Mouse (Mus musculus) stomach, postnatal 0 days (tissue): ENCODE measurements around the gene Arid5b. TPM values are rescaled to one million over a fixed set of nuclear protein-coding genes. Genes with fewer than 3 reads are reported as not detected.
A peak's percentile ranks its signal among the peaks of the same experiment; 100 is the strongest.

Experiments used
- ATAC-seq: fragments of 200-750 bp; cut with Nextera tagmentation; 2 replicates; pipeline ENCODE4 v1.8.0; 2017; ENCODE audit not compliant: low FRiP score, low TSS enrichment
- DNase-seq: peaks from one replicate; pipeline ENCODE4 v3.0.0-alpha.2; 2016; ENCODE audit warnings: low spot score
- H3K27ac ChIP-seq: fragments of 300-500 bp; sonication (generic); replicated peaks from 2 replicates; pipeline ENCODE4 v1.5.1; 2014; ENCODE audit warnings: mild to moderate bottlenecking, control low read depth
- H3K27me3 ChIP-seq: fragments of 300-500 bp; sonication (generic); 2 replicates; pipeline ENCODE4 v1.6.1; 2014; ENCODE audit warnings: low read length; ENCODE audit not compliant: control insufficient read depth, insufficient read depth
- H3K36me3 ChIP-seq: fragments of 300-500 bp; sonication (generic); 2 replicates; pipeline ENCODE4 v1.6.1; 2014; ENCODE audit warnings: low read length, mixed read lengths; ENCODE audit not compliant: control insufficient read depth, insufficient read depth
- H3K4me1 ChIP-seq: fragments of 300-500 bp; sonication (generic); replicated peaks from 2 replicates; pipeline ENCODE4 v1.6.1; 2014; ENCODE audit warnings: antibody characterized with exemption; ENCODE audit not compliant: control insufficient read depth, insufficient read depth
- H3K4me2 ChIP-seq: fragments of 300-500 bp; sonication (generic); replicated peaks from 2 replicates; pipeline ENCODE4 v1.6.1; 2014; ENCODE audit warnings: low read depth, mild to moderate bottlenecking, control low read depth, moderate library complexity
- H3K4me3 ChIP-seq: fragments of 300-500 bp; sonication (generic); 2 replicates; pipeline ENCODE4 v1.5.1; 2014; ENCODE audit warnings: low read depth, low read length, control low read depth
- H3K9ac ChIP-seq: fragments of 300-500 bp; sonication (generic); 2 replicates; pipeline ENCODE4 v1.6.1; 2014; ENCODE audit warnings: mild to moderate bottlenecking, low read length, control low read depth, mixed read lengths
- H3K9me3 ChIP-seq: fragments of 300-500 bp; sonication (generic); 2 replicates; pipeline ENCODE4 v1.6.1; 2016; ENCODE audit warnings: low read length; ENCODE audit not compliant: control insufficient read depth
- CTCF ChIP-seq: IDR thresholded peaks from 2 replicates; pipeline ENCODE4 v1.5.1; 2016; ENCODE audit warnings: antibody characterized with exemption, low read depth, mild to moderate bottlenecking, moderate library complexity
- EP300 ChIP-seq: optimal IDR thresholded peaks from 2 replicates; pipeline ENCODE3; 2016; ENCODE audit warnings: antibody characterized with exemption
- WGBS: fragments of 180-500 bp; shearing (Covaris S2); extraction: QIAGEN DNeasy Blood & Tissue Kit; methylation state at CpG from one replicate; pipeline ENCODE4 v1.1.7; 2014; 5-methylcytosine and 5-hydroxymethylcytosine counted together
- polyA plus RNA-seq: library from polyadenylated mRNA; unstranded; fragments of >200 nt; fragmentation: Nextera tagmentation; extraction: Ambion mirVana; gene quantifications from 2 replicates; pipeline ENCODE4 v1.2.1, GENCODE M21; 2015

The Arid5b gene
- polyA plus RNA-seq, 1 experiment from 2014 or later = 18.3 TPM

DNA sequence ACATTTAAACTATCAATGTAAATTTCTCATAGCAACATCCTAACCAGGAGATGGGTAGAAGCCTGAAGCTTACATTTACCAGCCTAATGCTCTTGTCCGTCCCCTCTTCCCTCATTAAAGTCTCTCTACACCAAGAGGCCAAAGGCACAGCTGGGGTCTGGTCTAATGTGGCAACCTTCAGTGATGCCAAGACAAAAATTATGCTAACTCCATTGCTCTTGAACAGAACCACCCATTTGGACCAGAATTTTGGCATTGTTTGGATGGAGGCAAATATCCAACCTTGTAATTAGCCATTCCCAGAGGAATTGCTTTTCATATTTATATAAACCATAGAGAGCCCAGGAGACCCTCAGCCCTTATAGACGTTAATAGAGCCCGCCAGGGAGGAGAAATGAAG is 88.7 kb downstream of the Arid5b start:
- Histone ChIP-seq H3K36me3 (peaks cover 7% of the 10 kb centered on the region; the same call in 1 of the 2 replicates), H3K9ac (no peak overlapping the region), H3K4me1 (0 out of 2 replicates have a peak, but pooled peaks cover 2% of the 10 kb centered on the region), H3K4me3 (no peak overlapping the region), H3K27ac (0 out of 2 replicates have a peak overlapping the region, but pooled peaks have one; percentile 5), H3K9me3 (no peaks in the 10 kb centered on the region), H3K27me3 (no peaks in the 10 kb centered on the region), H3K4me2 (no peak overlapping the region)
- WGBS = 81% methylated on average over 3 of the region's 3 CpGs
- ATAC-seq (no peak), DNase-seq (no peak)
- no peak for TF ChIP-seq EP300
- TF ChIP-seq CTCF = no peak

DNA sequence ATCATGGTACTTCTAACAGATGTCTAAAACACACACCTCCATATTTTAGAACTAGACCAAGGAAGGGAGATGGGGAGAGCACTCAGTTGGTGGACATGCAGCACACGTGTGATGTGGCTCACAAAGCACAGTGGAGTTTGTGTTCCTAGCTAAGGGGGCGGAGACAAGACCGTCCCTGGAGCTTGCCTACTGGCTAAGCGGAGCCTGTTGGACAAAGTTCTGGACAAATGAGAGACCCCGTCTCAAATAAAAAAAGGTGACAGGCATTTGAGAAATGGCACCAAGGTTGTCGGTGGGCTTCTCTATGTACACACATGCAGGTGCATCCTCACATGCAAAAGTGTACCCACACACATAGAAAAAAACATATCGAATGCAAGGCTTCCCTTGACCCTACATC is 95.4 kb downstream of the Arid5b start:
- Histone ChIP-seq H3K9me3 (no peaks in the 10 kb centered on the region), H3K4me3 (no peak overlapping the region), H3K4me2 (no peak overlapping the region), H3K36me3 (peaks cover 7% of the 10 kb centered on the region), H3K27me3 (no peaks in the 10 kb centered on the region), H3K4me1 (0 out of 2 replicates have a peak, but pooled peaks cover 7% of the 10 kb centered on the region), H3K9ac (no peak overlapping the region), H3K27ac (no peak overlapping the region)
- 91% methylated on average over 7 of the region's 7 CpGs for WGBS
- ATAC-seq (no peak), DNase-seq (no peak)
- TF ChIP-seq EP300 (no peak), CTCF (no peak)

DNA sequence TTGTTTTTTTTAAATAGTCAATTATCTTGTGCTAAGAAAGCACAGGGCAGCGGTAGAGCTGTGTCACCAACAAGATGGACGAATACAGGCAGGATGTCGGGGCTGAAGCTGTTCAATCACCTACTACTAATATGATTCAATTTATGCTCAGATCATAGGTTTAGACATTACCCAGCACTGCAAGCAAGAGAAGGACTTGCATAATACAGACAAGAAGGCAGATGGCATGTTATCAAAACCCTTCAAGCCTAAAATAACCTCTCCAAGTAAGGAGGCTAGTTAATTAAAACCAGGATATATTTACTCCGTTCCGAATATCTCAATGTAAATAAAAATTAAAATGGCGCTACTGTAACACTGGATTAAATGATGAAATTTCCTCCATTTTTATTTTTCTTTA is 96.3 kb downstream of the Arid5b start:
- H3K4me1 ChIP-seq = 0 out of 2 replicates have a peak, but pooled peaks cover 7% of the 10 kb centered on the region
- no peak overlapping the region for H3K27ac ChIP-seq
- DNase-seq (no peak), ATAC-seq (no peak)
- no peak overlapping the region for H3K9ac ChIP-seq
- no peaks in the 10 kb centered on the region for H3K27me3 ChIP-seq
- H3K36me3 ChIP-seq = peaks cover 7% of the 10 kb centered on the region
- H3K4me3 ChIP-seq = no peak overlapping the region
- no peak for TF ChIP-seq CTCF
- no peak for TF ChIP-seq EP300
- H3K4me2 ChIP-seq = no peak overlapping the region
- H3K9me3 ChIP-seq = no peaks in the 10 kb centered on the region
- 87% methylated on average over 6 of the region's 6 CpGs for WGBS

DNA sequence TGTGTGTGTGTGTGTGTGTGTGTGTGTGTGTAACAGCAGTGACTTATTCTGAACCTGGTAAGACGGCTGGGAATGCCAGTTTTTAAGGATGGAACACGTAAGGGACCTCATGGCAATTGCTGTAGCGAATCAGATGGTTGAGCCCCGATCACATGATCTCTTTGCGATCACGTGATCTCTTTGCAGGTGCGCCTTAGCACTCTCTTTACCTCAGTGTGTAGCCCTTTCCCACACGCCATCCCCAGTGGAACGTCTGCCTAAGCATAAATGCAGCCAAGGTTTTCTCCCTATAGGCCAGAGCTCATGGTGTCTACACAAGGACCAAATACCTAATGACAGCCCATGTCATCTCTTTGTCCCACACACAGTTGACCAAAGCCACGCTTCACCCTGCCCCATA is 97.4 kb downstream of the Arid5b start:
- TF ChIP-seq EP300 = no peak
- Histone ChIP-seq H3K27me3 (no peaks in the 10 kb centered on the region), H3K4me3 (no peak overlapping the region), H3K9ac (no peak overlapping the region), H3K27ac (no peak overlapping the region), H3K9me3 (no peaks in the 10 kb centered on the region), H3K4me2 (no peak overlapping the region), H3K36me3 (peaks cover 4% of the 10 kb centered on the region), H3K4me1 (0 out of 2 replicates have a peak, but pooled peaks cover 7% of the 10 kb centered on the region)
- WGBS = 96% methylated on average over 10 of the region's 10 CpGs
- ATAC-seq (no peak), DNase-seq (no peak)

DNA sequence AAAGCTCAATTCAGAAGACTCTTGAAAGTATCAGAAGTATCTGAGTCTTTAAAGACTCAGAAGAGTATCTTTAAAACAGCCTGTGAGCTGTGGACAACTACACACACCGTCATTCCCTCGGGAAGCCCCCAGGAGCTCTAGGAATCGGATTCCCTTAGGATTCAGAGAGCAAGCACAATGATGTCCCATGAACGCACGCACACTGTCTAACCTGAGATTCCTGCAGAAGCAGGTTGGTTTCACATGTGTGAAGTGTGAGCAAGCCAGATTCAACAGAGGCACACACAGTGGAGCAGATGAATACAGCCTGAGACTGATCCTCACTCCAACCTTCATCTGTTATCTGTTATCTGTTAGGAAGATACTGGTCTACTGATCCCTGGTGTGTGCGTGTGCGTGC is 97.8 kb downstream of the Arid5b start:
- no peak overlapping the region for H3K4me2 ChIP-seq
- H3K4me3 ChIP-seq = no peak overlapping the region
- H3K4me1 ChIP-seq = 0 out of 2 replicates have a peak, but pooled peaks cover 7% of the 10 kb centered on the region
- H3K27me3 ChIP-seq = no peaks in the 10 kb centered on the region
- TF ChIP-seq EP300 (no peak), CTCF (no peak)
- WGBS = 98% methylated on average over 7 of the region's 7 CpGs
- H3K27ac ChIP-seq = peak overlapping the region; percentile 2; the same call in 1 of the 2 replicates
- peaks cover 1% of the 10 kb centered on the region for H3K36me3 ChIP-seq
- no peak overlapping the region for H3K9ac ChIP-seq
- DNase-seq (no peak), ATAC-seq (no peak)
- H3K9me3 ChIP-seq = no peaks in the 10 kb centered on the region

DNA sequence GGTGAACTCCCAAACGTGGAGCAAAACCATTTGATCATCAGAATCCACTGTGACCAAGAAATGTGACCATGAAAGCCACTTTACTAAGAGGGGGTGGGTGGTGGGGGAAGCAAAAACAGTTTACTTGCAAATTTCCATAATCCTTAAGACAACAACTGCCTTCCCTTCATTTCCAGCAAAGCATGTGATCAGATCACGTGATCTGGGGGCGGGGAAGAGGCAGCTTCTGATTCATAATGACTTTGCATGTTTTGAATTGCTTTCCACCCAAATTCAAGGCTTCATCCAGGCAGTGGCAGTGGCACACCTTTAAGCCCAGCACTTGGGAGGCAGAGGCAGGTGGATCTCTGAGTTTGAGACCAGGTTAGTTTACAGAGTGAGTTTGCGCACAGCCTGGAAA is 98.4 kb downstream of the Arid5b start:
- Histone ChIP-seq H3K9me3 (no peaks in the 10 kb centered on the region), H3K4me1 (0 out of 2 replicates have a peak, but pooled peaks cover 7% of the 10 kb centered on the region), H3K4me3 (no peak overlapping the region), H3K4me2 (no peak overlapping the region), H3K27me3 (no peaks in the 10 kb centered on the region), H3K36me3 (no peaks in the 10 kb centered on the region; the same call in 1 of the 2 replicates), H3K27ac (0 out of 2 replicates have a peak overlapping the region, but pooled peaks have one; percentile 46), H3K9ac (no peak overlapping the region)
- 72% methylated on average over 4 of the region's 4 CpGs for WGBS
- no peak for TF ChIP-seq EP300
- no peak for TF ChIP-seq CTCF
- DNase-seq (peak; percentile 60), ATAC-seq (0 out of 2 replicates have a peak, but pooled peaks have one; percentile 13)
